10 mouse cellular contexts compared by ENCODE assay signal in the genomic region with DNA sequence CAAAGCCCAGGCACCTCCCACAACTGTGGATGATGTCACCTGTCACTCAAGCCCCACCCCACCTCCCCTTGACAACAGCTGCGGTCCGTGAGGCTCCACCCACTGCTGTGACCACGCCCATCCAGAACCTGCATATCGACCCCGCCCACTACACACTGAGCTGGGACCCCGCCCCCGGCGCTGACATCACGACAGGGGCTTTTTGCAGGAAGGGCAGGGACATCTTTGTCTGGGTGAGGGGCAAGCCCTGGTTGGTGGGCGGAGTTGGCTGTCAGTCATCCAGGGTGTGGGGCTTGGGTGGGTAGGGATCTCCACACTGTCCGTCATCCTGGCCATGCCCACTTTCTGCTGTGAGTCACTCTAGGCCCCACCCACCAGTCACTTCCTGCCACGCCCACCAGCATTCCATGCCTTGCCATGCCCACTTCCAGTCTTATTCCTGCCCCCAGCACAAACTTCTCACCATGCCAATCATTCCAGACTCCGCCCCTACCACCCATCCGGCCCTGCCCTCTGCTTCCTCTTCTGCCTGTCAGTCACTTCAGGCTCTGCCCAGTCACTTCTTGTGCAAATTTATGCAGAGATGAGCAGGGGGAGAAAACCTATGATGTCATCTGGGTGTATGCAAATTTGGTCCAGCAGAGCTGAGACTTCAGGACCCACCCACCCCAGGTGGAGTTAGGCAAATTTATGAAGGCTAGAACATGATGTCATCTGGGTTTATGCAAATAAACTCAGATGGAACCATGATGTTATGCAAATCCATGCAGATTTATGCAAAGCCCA. TPM values are rescaled to one million over a fixed set of nuclear protein-coding genes. Genes with fewer than 3 reads are reported as not detected.
DNase-seq lines count a peak whose midpoint lies in the region; ATAC-seq and TF ChIP-seq lines count a peak whose summit lies in the region.
"Had no signal": no experiment of that assay in that cellular context is flagged by ENCODE, and none has a peak within 500 bp of the region (broad histone marks: within the 10 kb centered on the region; RNA-seq: fewer than 3 reads in every experiment).

No protein-coding gene starts in this region.

- no peaks in the 10 kb centered on the region for H3K79me3 ChIP-seq in C2C12 (ENCODE audit: low read depth)

- H3K9ac ChIP-seq in hindbrain, embryonic 16.5 days (ENCODE audit: low read depth, low read length): no peak overlapping the region
- H3K9ac ChIP-seq: heart, embryonic 15.5 days had no signal

- H3K4me2 ChIP-seq in hindbrain, embryonic 16.5 days (ENCODE audit: low read length): no peak overlapping the region
- H3K4me2 ChIP-seq: heart, embryonic 15.5 days had no signal

- H3K79me2 ChIP-seq in C2C12 (ENCODE audit: control insufficient read depth, insufficient read depth): no peaks in the 10 kb centered on the region

- WGBS in hindbrain, embryonic 10.5 days: 96% methylated on average over 14 of the region's 14 CpGs
- 93% methylated on average over 14 of the region's 14 CpGs for WGBS in hindbrain, embryonic 16.5 days

- no peak for ATAC-seq in hindbrain, embryonic 16.5 days
- ATAC-seq in megakaryocyte-erythroid progenitor cell, adult 5-6 weeks (replicated peaks; ENCODE audit: low FRiP score, low TSS enrichment, poor library complexity, severe bottlenecking): peak; percentile 23

- H3K9me3 ChIP-seq in hindbrain, embryonic 10.5 days: peaks cover 67% of the 10 kb centered on the region
- H3K9me3 ChIP-seq in hindbrain, embryonic 16.5 days (ENCODE audit: control insufficient read depth, low read length): peaks cover 52% of the 10 kb centered on the region

- peak; percentile 6 for DNase-seq in hindbrain, embryonic 10.5 days (ENCODE audit: low spot score)
- DNase-seq in T-cell, adult 2 months (ENCODE audit: low spot score): peak; percentile 75
- peak; percentile 18 to 27 for DNase-seq in gastrocnemius, postnatal 4 days (ENCODE audit: low spot score in 2 of 2)
- DNase-seq in spleen, postnatal 36 days (ENCODE audit: low spot score in 2 of 2): peak; percentile 9 to 24
- DNase-seq in ovary, adult 18-20 months (ENCODE audit: low spot score): no peak

- peaks cover 12% of the 10 kb centered on the region; the same call in 1 of the 2 replicates for H3K4me1 ChIP-seq in hindbrain, embryonic 10.5 days (replicated peaks)
- H3K4me1 ChIP-seq in hindbrain, embryonic 16.5 days (ENCODE audit: control insufficient read depth, insufficient read depth, low read depth, low read length): no peaks in the 10 kb centered on the region; the same call in none of the 2 replicates

- no peak overlapping the region for H3K4me3 ChIP-seq in hindbrain, embryonic 10.5 days
- no peak overlapping the region for H3K4me3 ChIP-seq in hindbrain, embryonic 16.5 days (ENCODE audit: low read length)
- H3K4me3 ChIP-seq in C2C12 (ENCODE audit: insufficient read depth, poor library complexity, severe bottlenecking): no peak overlapping the region

- no peaks in the 10 kb centered on the region for H3K27me3 ChIP-seq in hindbrain, embryonic 10.5 days (ENCODE audit: insufficient read depth, poor library complexity, severe bottlenecking)
- H3K27me3 ChIP-seq in hindbrain, embryonic 16.5 days (replicated peaks; ENCODE audit: control insufficient read depth, insufficient read depth, low read length): no peaks in the 10 kb centered on the region
- H3K27me3 ChIP-seq in C2C12 (ENCODE audit: control insufficient read depth, insufficient read depth, insufficient read length): no peaks in the 10 kb centered on the region
- H3K27me3 ChIP-seq: heart, embryonic 15.5 days had no signal

- TF ChIP-seq CTCF in C2C12 (IDR thresholded peaks at IDR 0.05; ENCODE audit: control insufficient read depth, insufficient read depth, insufficient read length): no peak

- H3K36me3 ChIP-seq in hindbrain, embryonic 10.5 days: peaks cover 35% of the 10 kb centered on the region
- peaks cover 5% of the 10 kb centered on the region for H3K36me3 ChIP-seq in hindbrain, embryonic 16.5 days (ENCODE audit: control insufficient read depth, insufficient read depth, low read length)
- H3K36me3 ChIP-seq in C2C12 (ENCODE audit: control insufficient read depth, insufficient read depth): no peaks in the 10 kb centered on the region

- H3K27ac ChIP-seq in hindbrain, embryonic 10.5 days: no peak overlapping the region
- H3K27ac ChIP-seq in hindbrain, embryonic 16.5 days (ENCODE audit: low read depth, low read length): no peak overlapping the region
- H3K27ac ChIP-seq: heart, embryonic 15.5 days; macrophage had no signal

- no peak overlapping the region for H3ac ChIP-seq in C2C12 (ENCODE audit: control insufficient read depth, insufficient read length, low read depth)

TF ChIP-seq in C2C12, 6 proteins besides CTCF, POLR2A, EP300 and RAD21:
- peak; percentile 5 for TF ChIP-seq MYOD1 (IDR thresholded peaks at IDR 0.05; ENCODE audit: control insufficient read depth, insufficient read length, low read depth)
- no peak for TF ChIP-seq USF1 (IDR thresholded peaks at IDR 0.05; ENCODE audit: low read depth)

RNA-seq across cellular contexts. Expression of a gene that starts 2.0 kb away (rescaled TPM):
- polyA plus RNA-seq in hindbrain, embryonic 10.5 days (2016; fragmentation: Nextera tagmentation; extraction: Ambion mirVana): 2.1 and 5.2 TPM in 2 replicates
- polyA plus RNA-seq in hindbrain, embryonic 16.5 days (2015; fragmentation: Nextera tagmentation; extraction: Ambion mirVana): 2.3 and 3.0 TPM in 2 replicates
- polyA plus RNA-seq in C2C12 (2012; fragmentation: generic; extraction: Trizol): 22.8 TPM
- 10 to 100 TPM in 1 of 2 experiments, 1 to 10 TPM in 1; 8.6 to 12.4 TPM for total RNA-seq in gastrocnemius, postnatal 4 days (2021)
- total RNA-seq in megakaryocyte-erythroid progenitor cell, adult 5-6 weeks (2014; fragmentation: Nextera tagmentation): 5.0 and 5.9 TPM in 2 replicates
- 5.9 TPM in 1 of 2 replicates, not detected in the other for total RNA-seq in megakaryocyte-erythroid progenitor cell, adult 5-6 weeks (2017)

RNA-seq across cellular contexts. Expression of a gene that starts 25.4 kb away (rescaled TPM):
- not detected in 2 replicates for polyA plus RNA-seq in hindbrain, embryonic 10.5 days (2016; fragmentation: Nextera tagmentation; extraction: Ambion mirVana)
- 0.11 TPM in 1 of 2 replicates, not detected in the other for polyA plus RNA-seq in hindbrain, embryonic 16.5 days (2015; fragmentation: Nextera tagmentation; extraction: Ambion mirVana)
- not detected for polyA plus RNA-seq in C2C12 (2012; fragmentation: generic; extraction: Trizol)
- not detected for total RNA-seq in gastrocnemius, postnatal 4 days (2021)
- not detected in 2 replicates for total RNA-seq in megakaryocyte-erythroid progenitor cell, adult 5-6 weeks (2014; fragmentation: Nextera tagmentation)
- not detected in 2 replicates for total RNA-seq in megakaryocyte-erythroid progenitor cell, adult 5-6 weeks (2017)
- polyA plus RNA-seq: heart, embryonic 15.5 days; macrophage had no signal

RNA-seq across cellular contexts. Expression of a gene that starts 53.1 kb away (rescaled TPM):
- polyA plus RNA-seq in hindbrain, embryonic 10.5 days (2016; fragmentation: Nextera tagmentation; extraction: Ambion mirVana): not detected in 2 replicates
- not detected in 2 replicates for polyA plus RNA-seq in hindbrain, embryonic 16.5 days (2015; fragmentation: Nextera tagmentation; extraction: Ambion mirVana)
- polyA plus RNA-seq in C2C12 (2012; fragmentation: generic; extraction: Trizol): not detected
- not detected for total RNA-seq in gastrocnemius, postnatal 4 days (2021)
- total RNA-seq in megakaryocyte-erythroid progenitor cell, adult 5-6 weeks (2014; fragmentation: Nextera tagmentation): not detected in 2 replicates
- not detected in 2 replicates for total RNA-seq in megakaryocyte-erythroid progenitor cell, adult 5-6 weeks (2017)
- polyA plus RNA-seq: heart, embryonic 15.5 days; macrophage had no signal
